Mouse (Mus musculus) right cerebral cortex, adult 18-20 months (tissue): Measurements from ENCODE around the gene Tigar.

Source experiments
- DNase-seq: peaks from one replicate; pipeline ENCODE4 v3.0.0; 2022; ENCODE audit warnings: mixed read lengths

The Tigar gene

DNA sequence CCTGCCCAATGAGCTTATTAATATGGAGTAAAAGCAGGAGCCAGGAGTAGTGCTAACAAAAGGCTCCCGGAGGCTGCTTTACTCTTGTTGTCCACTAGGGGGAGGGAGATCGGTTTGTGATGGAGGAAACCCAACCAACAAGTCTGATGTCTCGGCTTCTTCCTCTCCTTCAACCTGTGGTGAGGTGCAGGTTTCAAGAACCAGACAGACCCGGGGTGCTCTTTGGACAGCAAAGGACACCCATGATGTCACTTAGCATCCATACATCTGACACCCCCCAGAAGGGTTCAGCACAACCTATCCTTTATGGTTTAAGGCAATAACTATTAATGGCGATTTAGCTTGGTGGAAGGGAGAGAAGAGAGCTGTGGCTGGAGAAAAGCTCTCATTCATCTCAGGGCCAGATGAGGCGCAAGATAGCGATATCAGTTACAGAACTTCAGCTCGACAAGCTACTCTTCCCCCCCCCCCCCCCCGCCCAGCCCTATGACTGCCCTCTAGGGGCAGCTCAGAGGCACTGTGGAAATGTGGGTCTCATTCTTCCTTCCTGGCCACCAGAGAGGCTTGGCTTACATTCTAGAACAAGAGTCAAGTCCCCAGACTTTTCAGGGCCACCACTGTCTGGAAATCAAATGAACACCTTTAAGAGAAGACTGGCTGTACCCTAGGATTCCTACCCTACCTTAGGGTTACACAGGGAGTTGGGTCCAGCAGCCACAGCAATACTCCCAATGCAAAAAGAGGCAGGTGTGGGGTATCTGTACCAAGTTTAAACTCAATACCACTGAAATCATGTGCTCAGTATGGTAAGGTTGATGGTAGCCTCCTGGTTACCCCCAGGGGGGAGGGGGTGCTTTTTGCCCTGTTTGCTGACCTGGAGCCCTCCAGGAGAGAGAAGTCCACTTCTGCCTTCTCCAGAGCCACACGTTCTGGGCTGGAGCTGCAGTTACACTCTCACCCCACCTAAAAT, 33.1 kb upstream of the Tigar start:
- no peak for DNase-seq

DNA sequence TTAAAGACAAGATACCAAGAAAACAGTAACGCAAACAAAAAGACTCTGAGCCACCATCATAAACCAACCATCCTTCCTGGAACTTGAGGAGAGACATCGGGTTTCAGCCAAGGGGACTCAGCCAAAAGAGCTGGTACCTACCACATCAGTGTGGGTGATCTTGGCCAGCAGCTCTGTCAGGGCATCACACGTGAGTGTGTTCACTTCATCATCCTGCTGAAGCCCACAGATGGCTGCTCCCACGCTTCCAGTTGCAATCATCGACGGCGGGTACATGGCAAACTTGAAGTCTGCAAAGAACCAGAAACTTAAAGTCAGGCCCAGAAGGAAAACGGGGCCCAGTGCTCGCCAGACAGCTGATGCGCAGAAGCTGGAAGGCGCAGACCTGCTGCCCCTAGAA, 29.6 kb upstream of the Tigar start:
- no peak for DNase-seq

DNA sequence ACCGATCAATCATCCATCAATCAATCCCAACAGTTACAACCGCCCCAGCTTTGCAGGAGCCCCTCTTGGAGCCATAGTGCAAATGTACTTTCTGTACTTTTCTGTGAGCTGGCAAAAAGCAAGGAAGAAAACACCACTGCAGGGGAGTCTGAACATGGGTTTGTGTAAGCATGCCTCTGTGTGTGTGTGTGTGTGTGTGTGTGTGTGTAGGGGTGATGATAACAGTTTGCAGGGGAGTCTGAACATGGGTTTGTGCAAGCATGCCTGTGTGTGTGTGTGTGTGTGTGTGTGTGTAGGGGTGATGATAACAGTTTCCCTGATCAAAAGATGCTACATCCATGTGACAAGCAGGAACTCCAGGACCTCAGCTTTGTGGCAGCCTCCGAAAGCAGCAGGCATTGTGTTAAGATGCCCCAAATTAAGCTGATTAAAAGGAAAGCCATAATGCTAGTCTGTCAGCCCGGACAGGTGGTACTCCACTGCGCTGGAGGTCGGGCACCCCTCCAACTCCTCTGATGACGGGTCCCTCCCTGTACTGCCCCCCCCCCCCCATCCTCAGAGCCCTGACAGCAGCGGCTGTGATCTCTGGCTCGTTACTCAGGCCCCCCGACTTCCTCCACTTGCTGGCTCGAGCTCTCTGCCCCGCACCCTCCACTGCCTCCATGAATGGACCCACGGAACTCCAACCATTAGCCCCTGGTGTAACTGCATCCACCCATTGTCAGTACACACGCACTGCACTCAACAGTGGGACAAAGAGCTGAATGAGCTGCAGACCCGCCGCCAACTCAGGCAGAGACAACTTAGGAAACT, 24.3 kb upstream of the Tigar start:
- DNase-seq: no peak

DNA sequence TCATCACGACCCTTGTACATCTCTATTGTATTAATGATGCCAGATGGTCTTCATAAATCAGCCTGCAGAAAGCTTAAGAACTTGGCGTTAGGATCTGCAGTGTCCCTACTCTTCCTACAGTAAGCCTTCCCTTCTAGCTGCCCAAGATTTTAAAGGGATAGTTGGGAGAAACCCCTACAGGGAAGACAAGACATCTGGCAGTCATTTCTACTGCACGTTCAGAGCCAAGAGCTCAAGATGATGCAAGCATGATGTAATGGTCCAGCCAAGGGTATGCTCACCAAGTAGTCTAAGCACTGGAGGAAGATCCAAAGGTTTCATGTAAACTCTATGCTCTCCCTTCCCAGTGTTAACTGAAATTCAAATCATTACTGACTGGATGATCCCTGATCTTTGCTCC, 23.4 kb upstream of the Tigar start:
- no peak for DNase-seq

DNA sequence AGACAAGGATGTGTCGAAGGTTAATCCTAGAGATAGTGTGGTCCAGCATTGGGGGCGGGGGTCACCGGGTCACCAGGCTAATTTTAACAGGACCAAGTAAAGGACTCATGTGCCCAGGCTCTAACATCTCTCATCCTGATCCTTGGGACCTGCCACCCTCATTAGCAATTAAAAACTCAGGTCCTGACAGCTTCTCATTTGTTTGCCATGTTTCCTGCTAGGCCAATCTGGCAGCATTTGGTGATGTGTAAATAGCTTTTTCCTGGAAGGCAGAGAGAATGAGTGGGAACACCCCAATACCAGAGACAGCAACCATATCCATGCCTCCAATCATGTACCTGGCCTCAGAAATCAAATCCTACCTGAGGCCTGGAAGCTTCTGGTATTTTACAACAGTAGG, 22.6 kb upstream of the Tigar start:
- DNase-seq: no peak

DNA sequence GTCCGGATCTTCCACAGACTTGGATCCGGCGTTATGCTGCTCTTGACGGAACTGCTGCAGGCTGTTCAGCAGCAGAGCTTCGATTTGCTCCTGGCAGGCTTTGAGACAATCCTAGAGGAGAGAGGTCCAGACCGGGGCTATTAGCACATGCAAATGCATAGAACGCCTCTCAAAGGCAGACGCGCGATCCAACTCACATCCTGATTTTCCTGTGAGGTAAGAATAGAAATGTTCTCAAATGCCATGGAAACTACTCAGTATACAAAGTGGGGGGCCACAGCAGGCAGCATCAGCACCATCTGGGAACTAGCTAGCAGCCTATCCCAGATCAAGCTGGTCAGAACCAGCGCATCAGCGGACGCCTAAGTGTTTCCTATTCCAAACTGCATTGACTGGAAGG, 21.0 kb upstream of the Tigar start:
- no peak for DNase-seq

DNA sequence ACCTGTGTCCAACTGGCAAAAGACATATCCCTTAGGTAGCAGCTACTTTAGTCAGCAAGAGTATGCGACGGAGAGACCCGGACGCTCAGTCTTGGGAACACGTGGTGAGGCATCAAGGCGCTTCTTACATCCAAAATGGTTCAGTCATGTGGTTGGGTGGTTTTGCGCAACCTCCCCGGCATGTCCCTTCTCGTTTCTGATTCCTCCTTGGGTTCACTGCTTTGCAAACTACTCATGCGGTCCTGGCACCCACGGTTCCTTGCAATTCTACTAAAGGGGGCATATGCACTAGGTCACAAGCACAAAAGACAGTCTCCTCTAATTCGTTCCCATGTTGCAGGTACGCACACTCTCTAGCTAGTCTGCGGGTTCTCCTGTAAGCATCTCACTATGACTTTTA, 20.3 kb upstream of the Tigar start:
- DNase-seq: no peak

DNA sequence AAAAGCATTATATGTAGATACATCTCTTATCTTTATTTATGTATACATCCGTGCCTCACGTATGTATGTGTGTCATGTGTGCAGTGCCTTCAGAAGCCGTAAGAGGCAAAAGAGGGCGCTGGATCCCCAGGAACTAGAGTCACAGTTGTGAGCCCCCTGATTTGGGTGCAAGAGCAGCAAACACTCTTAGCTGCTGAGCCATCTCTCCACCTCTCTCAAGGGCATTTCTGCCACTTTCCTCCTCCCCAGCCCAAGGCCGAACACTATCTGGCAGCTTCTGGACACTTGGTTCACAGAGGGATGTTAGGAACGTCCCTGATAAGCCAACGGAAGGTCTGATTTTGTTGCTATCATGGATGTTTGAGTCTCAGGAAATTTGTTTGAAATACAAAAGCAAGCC, 14.1 kb upstream of the Tigar start:
- DNase-seq: no peak

DNA sequence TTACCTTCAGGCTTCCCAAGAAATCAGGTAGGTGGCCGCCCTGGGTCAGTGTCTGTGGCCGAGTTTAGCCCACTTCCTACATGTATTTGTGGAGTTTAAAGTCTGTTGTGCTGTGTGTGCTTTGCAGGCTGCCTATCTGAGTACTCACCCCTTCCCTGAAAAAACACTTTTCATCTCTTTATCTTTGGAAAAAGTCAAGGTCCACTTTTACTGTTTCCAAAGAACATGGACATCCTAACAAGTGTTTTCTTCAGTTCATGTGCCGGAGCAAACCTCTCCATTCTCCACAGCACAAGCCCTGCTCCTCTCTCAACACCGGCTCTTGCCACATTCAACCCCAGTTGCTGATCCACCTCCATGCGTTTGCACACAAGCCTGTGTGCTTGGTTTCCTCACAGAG, 13.6 kb upstream of the Tigar start:
- DNase-seq: no peak

DNA sequence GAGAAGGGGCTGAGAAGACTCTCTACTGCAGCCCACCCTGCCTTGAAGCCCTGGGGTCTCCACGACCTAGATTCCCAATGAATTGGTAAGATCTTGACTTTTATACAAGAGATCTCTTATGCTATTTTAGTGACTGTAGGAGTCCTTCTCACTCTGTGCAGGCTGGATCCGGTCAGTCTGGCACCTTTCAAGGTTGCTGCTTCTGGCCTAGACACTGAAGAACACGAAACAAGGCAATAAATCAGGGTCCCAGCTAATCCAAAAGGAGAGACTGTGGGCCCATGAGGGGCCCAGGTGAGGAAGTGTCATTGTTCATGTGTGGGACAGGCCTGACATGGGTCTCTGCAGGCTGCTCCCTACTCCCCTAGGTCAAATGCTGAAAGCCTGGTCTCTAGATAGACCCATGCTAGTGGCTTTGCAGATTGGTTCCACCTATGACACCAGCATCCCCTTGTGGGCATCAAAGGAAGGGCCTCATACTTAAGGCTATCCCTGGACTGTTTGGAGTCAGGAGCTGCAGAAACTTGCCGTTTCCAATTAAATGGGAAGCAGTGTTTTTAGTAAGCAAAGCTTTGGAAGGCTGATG, 13.0 kb upstream of the Tigar start:
- DNase-seq: no peak

DNA sequence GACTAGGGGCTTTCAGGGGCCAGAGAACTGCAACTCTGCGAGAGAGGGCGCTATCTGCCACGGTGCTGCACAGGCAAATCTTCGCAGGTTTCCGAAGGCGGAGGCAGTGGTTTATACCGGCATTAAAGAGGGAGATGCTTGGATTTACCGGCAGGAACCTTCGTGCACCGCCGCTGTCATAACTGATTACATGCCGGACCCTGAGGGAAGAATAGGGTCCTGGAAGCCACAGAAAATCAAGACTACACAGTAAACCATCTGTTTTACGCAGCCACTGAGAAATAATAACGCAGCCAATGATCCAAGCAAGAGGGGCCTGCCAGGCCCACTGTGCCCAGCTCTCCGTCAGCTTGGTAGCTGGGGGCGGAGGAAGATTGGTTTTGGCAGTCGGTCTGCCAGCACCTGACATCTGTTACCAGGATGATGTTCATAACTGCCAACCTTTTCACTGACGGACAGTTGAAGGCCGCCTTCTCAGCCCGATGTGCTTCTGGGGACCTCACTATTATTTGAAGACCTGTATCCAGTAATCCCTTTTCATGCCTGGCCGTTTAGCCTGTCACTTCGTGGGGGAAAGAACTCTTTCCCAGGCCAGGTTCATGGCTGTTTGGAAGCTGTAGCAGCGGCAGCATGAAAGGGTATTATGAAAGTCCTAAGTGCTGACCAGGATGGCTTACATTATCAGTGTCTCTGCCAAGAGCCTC, 5.5 kb upstream of the Tigar start:
- DNase-seq: no peak

DNA sequence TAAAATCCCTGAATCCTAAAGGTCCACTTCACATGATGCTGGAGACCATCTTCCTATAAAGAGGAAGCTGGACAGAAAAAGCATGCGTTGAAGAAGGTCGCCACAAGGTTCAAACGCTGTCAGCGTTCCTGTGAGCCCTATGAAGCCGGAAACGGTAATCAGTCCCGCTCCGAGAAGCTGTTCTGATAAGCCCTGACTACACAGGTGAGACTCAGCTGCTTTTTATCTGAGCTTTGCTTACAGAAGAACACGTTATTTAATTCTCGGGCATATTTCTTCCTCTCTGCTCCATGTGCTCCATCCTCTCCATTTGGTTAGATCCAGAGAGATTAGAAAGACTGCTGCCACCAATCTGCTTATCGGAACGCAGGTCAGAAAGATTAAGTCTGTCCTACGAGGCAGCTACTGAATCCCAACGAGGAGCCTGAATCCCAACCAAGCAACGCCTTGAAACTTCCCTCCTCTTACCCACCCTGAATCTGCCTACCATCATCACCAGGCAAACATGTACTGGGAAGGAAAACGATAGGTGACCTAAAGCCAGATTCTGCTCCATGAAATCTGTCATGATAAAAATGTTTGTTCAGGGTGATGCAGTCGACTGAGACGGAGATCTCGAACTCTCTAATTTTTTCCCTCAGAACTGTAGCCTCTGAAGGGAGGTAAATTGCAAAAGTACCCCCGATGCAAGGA, 843 bp downstream of the Tigar start:
- DNase-seq: no peak

DNA sequence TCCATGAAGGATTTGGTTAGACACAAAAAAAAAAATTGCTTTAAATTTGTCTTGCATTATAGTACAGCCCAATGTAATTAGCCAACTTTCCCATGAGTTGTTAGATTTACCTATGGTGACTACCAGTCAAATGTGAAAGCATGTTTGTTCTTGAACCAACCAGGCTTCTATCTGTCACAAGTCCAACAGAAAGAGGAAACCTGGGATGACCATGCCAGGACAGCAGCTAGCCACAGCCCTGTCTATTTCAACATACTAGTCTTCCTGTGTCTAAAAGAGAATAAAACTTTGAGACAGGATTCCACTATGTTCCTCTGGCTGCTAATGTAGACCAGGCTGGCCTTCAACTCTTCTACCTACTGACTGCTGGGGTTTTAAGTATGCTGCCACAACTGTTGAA, 1.9 kb downstream of the Tigar start:
- DNase-seq: no peak

DNA sequence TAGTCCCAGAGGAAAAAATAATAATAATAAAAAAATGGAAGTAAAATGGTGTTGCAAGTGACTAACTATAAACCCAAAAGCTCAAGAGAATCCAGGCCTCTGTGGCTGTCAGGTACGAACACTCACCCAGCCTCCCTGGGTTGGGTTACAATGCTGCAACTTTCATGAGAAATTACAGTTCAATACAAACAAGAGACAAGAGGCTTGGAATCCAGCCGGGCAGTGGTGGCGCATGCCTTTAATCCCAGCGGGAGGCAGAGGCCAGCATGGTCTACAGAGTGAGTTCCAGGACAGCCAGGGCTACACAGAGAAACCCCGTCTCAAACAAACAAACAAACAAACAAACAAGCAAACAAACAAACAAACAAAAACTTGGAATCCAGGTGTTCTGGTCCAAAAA, 2.6 kb downstream of the Tigar start:
- DNase-seq: no peak

DNA sequence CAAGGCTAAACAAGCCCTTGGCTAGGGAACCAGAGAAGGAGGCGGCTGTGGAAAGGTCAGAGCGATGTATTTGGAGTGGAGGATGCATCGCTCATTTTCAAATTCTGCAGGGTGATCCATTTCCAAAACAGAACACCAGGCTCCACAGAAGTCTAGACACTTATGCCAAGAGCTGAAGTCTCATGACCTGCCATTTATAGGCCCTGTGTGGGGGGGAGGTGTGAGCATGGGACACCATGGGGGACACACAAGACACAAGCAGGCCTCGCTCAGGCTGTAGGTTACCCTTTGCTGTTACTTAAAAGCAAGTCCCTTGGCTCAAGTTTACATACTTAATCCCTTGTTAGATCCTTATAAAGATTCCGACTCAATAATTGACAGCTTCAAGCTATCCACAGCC, 3.2 kb downstream of the Tigar start:
- DNase-seq: peak; percentile 11

DNA sequence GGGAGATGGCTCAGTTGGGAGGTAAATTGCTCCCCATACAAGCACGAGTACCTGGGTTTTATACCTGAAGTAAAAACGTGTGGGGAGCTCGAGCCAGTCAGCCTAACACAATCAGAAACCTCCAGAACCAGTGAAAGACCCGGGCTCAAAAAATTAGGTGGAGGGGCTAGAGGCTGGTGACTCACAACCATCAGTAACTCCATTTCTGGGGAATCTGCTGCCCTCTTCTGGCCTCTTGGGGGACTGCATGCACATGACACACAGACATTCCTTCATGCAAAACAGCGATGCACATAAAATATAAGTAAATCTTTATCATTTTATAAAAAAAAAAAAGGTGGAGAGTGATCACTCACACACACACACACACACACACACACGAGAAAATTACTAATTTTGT, 4.2 kb downstream of the Tigar start:
- no peak for DNase-seq

DNA sequence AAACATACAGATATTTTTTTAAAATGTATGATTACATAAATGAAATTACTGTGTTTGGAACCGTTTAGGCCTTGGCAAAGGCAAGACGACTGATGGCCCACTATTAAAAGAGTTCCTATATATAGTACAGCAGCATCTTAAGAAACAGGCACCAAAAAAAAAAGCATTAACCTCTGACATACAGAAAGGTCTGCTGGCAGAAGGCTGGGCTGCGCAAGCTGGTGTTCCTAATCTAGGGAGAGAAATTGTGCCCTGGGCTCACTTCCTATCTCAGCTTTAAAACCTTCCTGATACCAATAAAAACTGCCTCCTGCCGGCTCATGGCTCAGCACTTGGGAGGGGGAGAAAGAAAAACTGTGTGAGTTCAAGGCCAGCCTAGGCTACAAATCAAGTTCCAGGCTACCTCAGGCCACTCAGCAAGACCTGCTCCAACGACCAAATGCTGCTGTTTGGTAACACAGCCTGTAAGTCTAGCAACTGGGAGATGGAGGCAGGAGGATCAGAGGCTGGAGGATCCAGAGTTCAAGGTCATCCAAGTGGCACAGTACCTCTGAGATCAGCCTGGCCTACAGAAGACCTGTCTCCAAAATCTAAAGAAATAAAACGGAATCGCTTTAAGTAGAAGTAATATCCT, 4.8 kb downstream of the Tigar start:
- DNase-seq: no peak

DNA sequence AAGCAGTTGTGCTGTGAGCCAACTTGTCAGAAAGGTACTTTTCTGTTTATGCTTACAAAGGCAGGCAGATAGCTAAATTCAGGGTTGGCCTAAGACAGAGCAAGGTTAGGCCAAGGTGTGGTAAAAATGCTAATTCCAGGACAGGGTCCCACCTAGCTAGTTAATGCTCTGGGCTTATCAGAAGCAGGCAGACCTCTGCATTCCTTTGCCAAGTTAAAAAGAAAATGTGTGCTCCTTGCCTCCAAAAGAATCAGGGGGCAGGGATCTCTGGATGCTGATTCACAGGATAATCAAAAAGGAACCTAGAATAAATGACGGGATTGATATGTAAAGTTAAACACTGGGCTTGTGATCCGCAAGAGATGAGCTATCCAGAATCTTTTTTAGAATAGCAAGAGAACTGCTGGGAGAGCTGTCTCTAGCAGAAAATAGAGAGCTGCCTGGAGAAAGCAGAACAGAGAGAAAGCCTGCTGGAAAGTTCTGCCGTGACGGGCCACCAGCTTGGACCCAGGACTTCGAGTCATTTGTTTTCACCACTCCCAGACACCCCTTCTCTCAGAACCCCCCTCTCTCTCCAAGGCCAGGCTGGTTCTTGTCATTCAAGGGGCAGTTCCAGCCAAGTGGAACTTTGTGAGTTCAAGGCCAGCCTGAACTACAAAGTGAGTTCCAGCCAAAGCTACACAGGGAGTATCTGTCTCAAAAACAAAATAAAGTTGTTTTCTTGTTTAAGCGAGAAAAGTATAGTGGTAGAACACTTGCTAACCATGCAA, 5.7 kb downstream of the Tigar start:
- DNase-seq: no peak

DNA sequence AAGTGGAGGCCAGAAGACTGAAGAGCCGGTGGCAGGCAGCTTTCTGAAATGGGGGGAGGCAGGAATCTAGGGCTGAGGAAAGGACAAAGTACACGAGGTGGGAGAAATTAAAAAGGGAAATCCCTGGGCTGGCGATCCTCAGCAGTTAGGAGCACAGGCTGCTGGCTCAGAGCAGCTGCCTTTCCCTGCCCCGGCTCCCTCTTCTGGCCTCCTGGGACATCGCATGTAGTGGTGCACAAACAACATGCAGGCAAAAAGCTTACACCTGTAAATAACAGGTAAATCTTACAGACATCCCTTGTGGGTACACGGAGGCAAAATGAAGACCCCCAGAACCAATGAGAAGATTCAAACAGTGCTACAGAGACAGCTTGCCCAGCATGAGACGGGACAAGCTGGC, 14.8 kb downstream of the Tigar start:
- DNase-seq: no peak

DNA sequence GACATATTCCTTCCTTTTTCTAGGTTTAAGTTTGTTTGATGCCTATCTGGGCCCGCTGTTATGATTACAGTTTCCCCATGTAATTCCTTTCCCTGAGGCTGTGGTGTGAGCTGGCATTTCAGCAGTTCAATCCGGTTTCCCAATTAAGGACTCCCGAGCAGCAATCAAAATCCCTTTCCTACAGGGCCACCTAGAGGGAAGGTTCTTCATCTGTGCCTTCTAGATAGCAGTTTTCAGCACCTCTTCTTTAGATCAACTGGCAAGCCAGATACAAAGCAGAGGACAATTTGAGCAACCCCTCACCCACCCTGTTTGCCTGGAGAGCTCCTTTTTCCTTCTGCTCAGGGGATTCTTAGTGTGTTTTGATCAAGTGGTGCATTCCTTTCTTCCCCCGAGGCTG, 22.6 kb downstream of the Tigar start:
- peak; percentile 66 for DNase-seq

DNA sequence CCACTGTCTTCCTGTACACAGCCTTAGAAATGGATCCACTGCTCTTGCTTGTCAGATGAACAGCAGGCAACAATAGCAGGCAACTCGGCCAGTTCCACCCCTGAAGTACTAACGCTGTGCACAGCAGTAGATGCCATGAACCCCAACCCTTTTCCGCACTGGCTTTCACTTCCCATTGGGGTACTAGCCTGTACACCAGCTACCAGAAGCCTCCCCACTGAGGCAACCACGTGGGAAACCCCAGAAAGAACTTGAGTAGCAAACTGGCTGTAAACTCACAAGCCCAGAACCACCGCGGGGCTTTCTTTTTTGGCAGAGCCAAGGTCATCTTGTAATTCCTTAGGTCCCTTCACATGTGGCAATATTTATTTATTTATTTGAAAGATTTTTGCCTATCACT, 27.5 kb downstream of the Tigar start:
- no peak for DNase-seq
